Mouse (Mus musculus): ENCODE measurements at regions not wholly inside any gene's neighbourhood (a gene's known extent, or its start where the extent isn't known, plus 50 kb on each side); places are given as distances from the start of the nearest gene placed in this dataset.

GRCm38 (mm10) chr13:44038322-44038721, 253.7 kb downstream of the Cd83 start:
- Histone ChIP-seq H3K36me3 (ENCODE audit: insufficient read depth, low read length) (no peaks in the 10 kb centered on the region), H3K4me3 (ENCODE audit: low read length) (no peak overlapping the region), H3K27ac (ENCODE audit: low read length) (peak overlapping the region; percentile 62), H3K4me2 (replicated peaks; ENCODE audit: low read depth, low read length) (no peak overlapping the region), H3K27me3 (ENCODE audit: insufficient read depth, low read length) (no peaks in the 10 kb centered on the region), H3K9ac (replicated peaks; ENCODE audit: low read length) (no peak overlapping the region), H3K9me3 (ENCODE audit: low read length) (no peaks in the 10 kb centered on the region), H3K4me1 (ENCODE audit: insufficient read depth, low read length) (peaks cover 35% of the 10 kb centered on the region)
- 24% methylated on average over 7 of the region's 7 CpGs for WGBS
- peak; percentile 90 for ATAC-seq (ENCODE audit: low FRiP score, low TSS enrichment)

DNA sequence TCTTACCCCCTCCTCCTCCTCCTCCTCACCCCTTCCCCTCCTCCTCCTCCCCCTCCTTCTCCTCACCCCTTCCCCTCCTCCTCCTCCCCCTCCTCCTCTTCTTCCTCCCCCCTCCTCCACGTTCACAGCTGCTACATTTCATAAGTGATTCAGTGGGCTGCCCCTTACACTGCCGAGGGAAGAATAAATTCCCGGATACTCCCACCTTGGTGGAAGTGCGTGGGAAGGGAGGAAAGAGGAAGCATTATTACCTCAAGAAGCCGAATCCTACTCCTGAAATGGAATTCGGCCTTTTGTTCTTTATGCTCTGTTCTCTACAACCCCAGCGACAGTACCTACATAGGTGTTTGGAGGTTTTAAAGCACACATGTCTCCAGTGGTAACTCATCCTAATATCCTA, 256.1 kb downstream of the Cd83 start:
- H3K36me3 ChIP-seq (ENCODE audit: insufficient read depth, low read length) = no peaks in the 10 kb centered on the region
- no peak for ATAC-seq (ENCODE audit: low FRiP score, low TSS enrichment)
- H3K9ac ChIP-seq (replicated peaks; ENCODE audit: low read length) = no peak overlapping the region
- 18% methylated on average over 7 of the region's 7 CpGs for WGBS
- H3K27me3 ChIP-seq (ENCODE audit: insufficient read depth, low read length) = no peaks in the 10 kb centered on the region
- no peaks in the 10 kb centered on the region for H3K9me3 ChIP-seq (ENCODE audit: low read length)
- no peak overlapping the region for H3K4me3 ChIP-seq (ENCODE audit: low read length)
- H3K4me1 ChIP-seq (ENCODE audit: insufficient read depth, low read length) = peaks cover 38% of the 10 kb centered on the region
- no peak overlapping the region for H3K4me2 ChIP-seq (replicated peaks; ENCODE audit: low read depth, low read length)
- no peak overlapping the region for H3K27ac ChIP-seq (ENCODE audit: low read length)

DNA sequence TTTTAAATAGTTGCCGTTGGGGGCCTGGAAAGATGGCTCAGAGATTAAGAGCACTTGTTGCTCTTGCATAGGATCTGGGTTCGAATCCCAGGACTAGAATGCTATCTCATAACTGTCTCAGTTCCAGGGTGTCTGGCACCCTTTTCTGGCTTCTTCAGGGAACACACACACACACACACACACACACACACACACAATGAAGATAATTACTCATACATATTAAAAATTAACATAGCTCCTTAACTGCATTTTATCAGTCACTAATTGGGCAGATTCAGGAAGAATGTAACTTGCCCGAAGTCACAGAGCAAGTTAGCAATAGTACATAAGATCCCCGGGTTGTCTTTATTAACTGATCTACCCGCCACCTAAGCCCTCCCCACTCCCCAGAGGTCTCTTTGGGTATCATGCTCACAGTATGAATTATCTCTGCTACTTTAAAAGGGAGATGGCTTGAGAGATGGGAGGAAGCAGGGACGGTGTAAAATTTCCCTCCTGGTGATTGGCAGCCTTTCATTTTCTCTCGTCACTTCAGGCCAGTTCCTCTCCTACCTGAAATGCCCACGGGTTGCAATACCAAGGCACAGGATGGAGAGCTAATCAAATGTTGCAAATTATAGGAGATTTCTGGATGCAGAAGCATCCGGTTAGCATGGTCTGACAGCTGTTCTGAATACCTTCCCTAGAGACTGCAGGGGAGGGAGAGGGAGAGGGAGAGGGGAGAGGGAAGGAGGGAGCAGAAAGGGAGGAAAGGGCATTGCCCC, 258.3 kb downstream of the Cd83 start:
- no peak overlapping the region for H3K4me3 ChIP-seq (ENCODE audit: low read length)
- WGBS = 36% methylated on average over 9 of the region's 9 CpGs
- H3K36me3 ChIP-seq (ENCODE audit: insufficient read depth, low read length) = no peaks in the 10 kb centered on the region
- no peak overlapping the region for H3K9ac ChIP-seq (replicated peaks; ENCODE audit: low read length)
- H3K4me1 ChIP-seq (ENCODE audit: insufficient read depth, low read length) = peaks cover 33% of the 10 kb centered on the region
- H3K9me3 ChIP-seq (ENCODE audit: low read length) = no peaks in the 10 kb centered on the region
- H3K4me2 ChIP-seq (replicated peaks; ENCODE audit: low read depth, low read length) = 0 out of 2 replicates have a peak overlapping the region, but pooled peaks have one; percentile 8
- no peaks in the 10 kb centered on the region for H3K27me3 ChIP-seq (ENCODE audit: insufficient read depth, low read length)
- ATAC-seq (ENCODE audit: low FRiP score, low TSS enrichment) = no peak
- no peak overlapping the region for H3K27ac ChIP-seq (ENCODE audit: low read length)

GRCm38 (mm10) chr13:44043494-44043885, 258.9 kb downstream of the Cd83 start:
- WGBS = 25% methylated on average over 5 of the region's 5 CpGs
- no peaks in the 10 kb centered on the region for H3K27me3 ChIP-seq (ENCODE audit: insufficient read depth, low read length)
- H3K4me1 ChIP-seq (ENCODE audit: insufficient read depth, low read length) = peaks cover 27% of the 10 kb centered on the region
- ATAC-seq (ENCODE audit: low FRiP score, low TSS enrichment) = no peak
- no peak overlapping the region for H3K4me2 ChIP-seq (replicated peaks; ENCODE audit: low read depth, low read length)
- no peak overlapping the region for H3K27ac ChIP-seq (ENCODE audit: low read length)
- H3K4me3 ChIP-seq (ENCODE audit: low read length) = no peak overlapping the region
- H3K9ac ChIP-seq (replicated peaks; ENCODE audit: low read length) = no peak overlapping the region
- H3K36me3 ChIP-seq (ENCODE audit: insufficient read depth, low read length) = no peaks in the 10 kb centered on the region
- H3K9me3 ChIP-seq (ENCODE audit: low read length) = no peaks in the 10 kb centered on the region

- Histone ChIP-seq H3K4me1 (ENCODE audit: insufficient read depth, low read length) (peaks cover 20% of the 10 kb centered on the region), H3K27ac (ENCODE audit: low read length) (no peak overlapping the region), H3K36me3 (ENCODE audit: insufficient read depth, low read length) (no peaks in the 10 kb centered on the region), H3K4me2 (replicated peaks; ENCODE audit: low read depth, low read length) (no peak overlapping the region), H3K9me3 (ENCODE audit: low read length) (no peaks in the 10 kb centered on the region), H3K9ac (replicated peaks; ENCODE audit: low read length) (no peak overlapping the region), H3K27me3 (ENCODE audit: insufficient read depth, low read length) (no peaks in the 10 kb centered on the region), H3K4me3 (ENCODE audit: low read length) (no peak overlapping the region)
- no peak for ATAC-seq (ENCODE audit: low FRiP score, low TSS enrichment)
- WGBS = 82% methylated on average over 23 of the region's 23 CpGs
Measured at GRCm38 (mm10) chr13:44044546-44045216, 260.1 kb downstream of the Cd83 start.

- H3K36me3 ChIP-seq (ENCODE audit: insufficient read depth, low read length) = no peaks in the 10 kb centered on the region
- ATAC-seq (ENCODE audit: low FRiP score, low TSS enrichment) = peak; percentile 46; the same call in 1 of the 2 replicates
- no peak overlapping the region for H3K9ac ChIP-seq (replicated peaks; ENCODE audit: low read length)
- H3K27ac ChIP-seq (ENCODE audit: low read length) = peak overlapping the region; percentile 51
- WGBS = 19% methylated on average over 2 of the region's 2 CpGs
- no peak overlapping the region for H3K4me3 ChIP-seq (ENCODE audit: low read length)
- peaks cover 9% of the 10 kb centered on the region for H3K4me1 ChIP-seq (ENCODE audit: insufficient read depth, low read length)
- H3K27me3 ChIP-seq (ENCODE audit: insufficient read depth, low read length) = peaks cover 3% of the 10 kb centered on the region; the same call in 1 of the 2 replicates
- H3K4me2 ChIP-seq (replicated peaks; ENCODE audit: low read depth, low read length) = no peak overlapping the region
- no peaks in the 10 kb centered on the region for H3K9me3 ChIP-seq (ENCODE audit: low read length)
Measured at GRCm38 (mm10) chr13:44046436-44046835, 261.9 kb downstream of the Cd83 start.

GRCm38 (mm10) chr13:44054157-44054556, 269.6 kb downstream of the Cd83 start:
- Histone ChIP-seq H3K4me3 (ENCODE audit: low read length) (no peak overlapping the region), H3K27ac (ENCODE audit: low read length) (no peak overlapping the region), H3K36me3 (ENCODE audit: insufficient read depth, low read length) (no peaks in the 10 kb centered on the region), H3K4me2 (replicated peaks; ENCODE audit: low read depth, low read length) (no peak overlapping the region), H3K27me3 (ENCODE audit: insufficient read depth, low read length) (peaks cover 3% of the 10 kb centered on the region; the same call in 1 of the 2 replicates), H3K9ac (replicated peaks; ENCODE audit: low read length) (no peak overlapping the region), H3K9me3 (ENCODE audit: low read length) (no peaks in the 10 kb centered on the region), H3K4me1 (ENCODE audit: insufficient read depth, low read length) (peaks cover 23% of the 10 kb centered on the region)
- 72% methylated on average over 7 of the region's 7 CpGs for WGBS
- ATAC-seq (ENCODE audit: low FRiP score, low TSS enrichment) = no peak

DNA sequence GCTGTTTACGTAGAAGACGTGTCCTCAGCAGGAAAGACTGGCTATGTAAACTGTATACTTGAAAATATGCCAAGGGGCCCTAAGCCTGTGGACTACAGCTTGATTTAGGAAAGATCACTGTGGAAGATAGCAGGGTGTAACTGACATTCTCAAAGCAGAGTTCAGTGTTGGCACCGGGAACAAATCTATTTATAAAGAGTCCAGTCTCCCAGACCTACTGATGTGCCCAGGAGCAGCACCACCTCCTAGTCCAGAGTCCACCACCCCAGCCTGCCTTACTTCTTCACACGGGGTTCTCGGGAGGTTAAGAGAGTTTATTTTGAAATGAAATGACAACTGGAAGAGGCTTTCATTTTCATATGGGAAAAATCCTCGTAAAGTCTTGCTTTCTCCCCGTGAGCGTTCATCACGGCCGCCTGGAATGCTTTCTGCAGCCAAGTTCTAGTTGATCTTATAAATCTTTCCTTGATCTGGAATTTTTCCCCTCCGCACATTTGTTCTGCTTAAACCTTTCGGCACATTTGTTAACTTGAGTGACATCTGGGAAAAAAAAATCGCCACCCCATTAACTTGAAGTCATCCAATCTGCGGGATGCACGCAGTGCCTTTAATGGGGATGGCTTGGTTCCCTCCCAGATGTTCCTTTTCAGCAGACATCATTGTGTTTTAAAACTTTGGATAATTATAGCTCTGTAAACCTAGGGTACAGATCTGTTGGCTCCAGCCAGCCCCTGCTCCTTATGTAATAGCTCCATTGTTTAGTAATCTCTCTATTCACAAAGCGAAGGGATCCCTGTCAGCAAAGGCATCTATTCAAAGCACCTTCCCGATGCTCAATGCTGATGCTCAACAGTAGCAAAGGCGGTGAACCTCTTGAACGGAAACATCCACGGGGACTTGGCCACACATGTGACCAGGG, 271.3 kb downstream of the Cd83 start:
- H3K9ac ChIP-seq (replicated peaks; ENCODE audit: low read length) = 0 out of 2 replicates have a peak overlapping the region, but pooled peaks have one; percentile 22
- H3K4me2 ChIP-seq (replicated peaks; ENCODE audit: low read depth, low read length) = peak overlapping the region; percentile 41
- 20% methylated on average over 20 of the region's 20 CpGs for WGBS
- no peaks in the 10 kb centered on the region for H3K36me3 ChIP-seq (ENCODE audit: insufficient read depth, low read length)
- no peaks in the 10 kb centered on the region for H3K9me3 ChIP-seq (ENCODE audit: low read length)
- no peaks in the 10 kb centered on the region for H3K27me3 ChIP-seq (ENCODE audit: insufficient read depth, low read length)
- ATAC-seq (ENCODE audit: low FRiP score, low TSS enrichment) = peak; percentile 87
- peaks cover 23% of the 10 kb centered on the region for H3K4me1 ChIP-seq (ENCODE audit: insufficient read depth, low read length)
- peak overlapping the region; percentile 5; the same call in 1 of the 2 replicates for H3K4me3 ChIP-seq (ENCODE audit: low read length)
- H3K27ac ChIP-seq (ENCODE audit: low read length) = peak overlapping the region; percentile 81

DNA sequence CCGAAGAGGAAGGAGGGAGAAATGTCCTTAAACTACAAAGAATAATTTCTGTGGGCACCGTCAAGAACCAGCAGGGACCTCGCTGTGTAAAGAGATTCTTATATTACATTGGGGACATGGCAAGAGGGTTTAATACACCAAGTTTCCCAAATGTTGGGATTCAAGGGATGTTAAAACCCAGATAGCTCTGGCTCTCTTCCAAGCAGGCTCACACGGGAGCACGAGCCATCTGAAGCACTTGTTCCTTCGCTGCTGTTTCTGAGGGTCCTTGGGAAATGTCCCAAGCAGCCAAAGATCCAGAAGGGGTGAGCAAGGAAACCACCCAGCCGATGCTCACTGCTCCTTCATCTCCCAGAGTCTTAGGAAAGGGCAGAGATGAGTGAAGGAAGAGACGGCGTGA, 272.1 kb downstream of the Cd83 start:
- no peaks in the 10 kb centered on the region for H3K27me3 ChIP-seq (ENCODE audit: insufficient read depth, low read length)
- H3K9me3 ChIP-seq (ENCODE audit: low read length) = no peaks in the 10 kb centered on the region
- peaks cover 24% of the 10 kb centered on the region for H3K4me1 ChIP-seq (ENCODE audit: insufficient read depth, low read length)
- no peak overlapping the region for H3K4me3 ChIP-seq (ENCODE audit: low read length)
- H3K36me3 ChIP-seq (ENCODE audit: insufficient read depth, low read length) = no peaks in the 10 kb centered on the region
- H3K9ac ChIP-seq (replicated peaks; ENCODE audit: low read length) = 0 out of 2 replicates have a peak overlapping the region, but pooled peaks have one; percentile 22
- peak overlapping the region; percentile 65; the same call in 1 of the 2 replicates for H3K27ac ChIP-seq (ENCODE audit: low read length)
- WGBS = 56% methylated on average over 9 of the region's 9 CpGs
- ATAC-seq (ENCODE audit: low FRiP score, low TSS enrichment) = no peak
- no peak overlapping the region for H3K4me2 ChIP-seq (replicated peaks; ENCODE audit: low read depth, low read length)

Data from kidney, embryonic 16.5 days (tissue).